Mouse (Mus musculus) ovary, adult 10 weeks (tissue): ENCODE measurements around the gene Asz1. TPM values are rescaled to one million over a fixed set of nuclear protein-coding genes. Genes with fewer than 3 reads are reported as not detected.

Source experiments
- polyA plus RNA-seq: library from polyadenylated mRNA; stranded (reverse); fragments of 350-450 nt; fragmentation: Illumina TruSeq; extraction: RNeasy Lipid Tissue Mini Kit (QIAGEN cat#74804); gene quantifications from one replicate; pipeline ENCODE4 v1.2.3, GENCODE M21; 2014

Gene Asz1
- polyA plus RNA-seq: 9.6 TPM

GRCm38 (mm10) chr6:18108934-18109333 is at the start of gene Asz1:
TSS of gene Asz1 (minus strand) at chr6:18109061.

GRCm38 (mm10) chr6:18029746-18030656 is 78.9 kb downstream of the Asz1 start, which contains the start of gene Wnt2:
TSS of gene Wnt2 (minus strand) at chr6:18030585.

Other genes starting within 250 kb of the Asz1 start
- 0.31 TPM for gene Wnt2, start 78.5 kb downstream of the Asz1 start, polyA plus RNA-seq
- 23.1 TPM for gene Cftr, start 61.6 kb upstream of the Asz1 start, polyA plus RNA-seq